Mouse (Mus musculus) midbrain, embryonic 12.5 days (tissue): ENCODE results near the gene Bhlhe23. TPM values are rescaled to one million over a fixed set of nuclear protein-coding genes. Genes with fewer than 3 reads are reported as not detected.

ENCODE experiments used
- polyA plus RNA-seq: library from polyadenylated mRNA; unstranded; fragments of >200 nt; fragmentation: Nextera tagmentation; extraction: Ambion mirVana; gene quantifications from 2 replicates; pipeline ENCODE4 v1.2.1, GENCODE M21; 2016

The Bhlhe23 gene
- polyA plus RNA-seq, 1 experiment from 2014 or later: 26.0 TPM

Other genes starting within 250 kb of the Bhlhe23 start
- 46.8 and 49.0 TPM in 2 replicates for gene Mrgbp, start 195.6 kb downstream of the Bhlhe23 start, polyA plus RNA-seq
- 98.9 and 109 TPM in 2 replicates for gene Ogfr, start 187.7 kb downstream of the Bhlhe23 start, polyA plus RNA-seq
- gene Col9a3, start 179.1 kb downstream of the Bhlhe23 start, polyA plus RNA-seq: 20.1 and 40.2 TPM in 2 replicates
- gene Tcfl5, start 134.2 kb downstream of the Bhlhe23 start, polyA plus RNA-seq: 0.24 TPM in 1 of 2 replicates, not detected in the other
- 41.4 and 43.6 TPM in 2 replicates for gene Dido1, start 66.9 kb downstream of the Bhlhe23 start, polyA plus RNA-seq
- gene Gid8, start 66.8 kb downstream of the Bhlhe23 start, polyA plus RNA-seq: 54.6 and 59.2 TPM in 2 replicates
- 0.17 and 0.22 TPM in 2 replicates for gene Slc17a9, start 51.6 kb downstream of the Bhlhe23 start, polyA plus RNA-seq
- gene Ythdf1, start 144.0 kb upstream of the Bhlhe23 start, polyA plus RNA-seq: 65.2 and 67.2 TPM in 2 replicates
- gene Birc7, start 152.1 kb upstream of the Bhlhe23 start, polyA plus RNA-seq: 0.36 and 0.67 TPM in 2 replicates
- 72.9 and 83.1 TPM in 2 replicates for gene Nkain4, start 177.8 kb upstream of the Bhlhe23 start, polyA plus RNA-seq
- gene Arfgap1, start 190.3 kb upstream of the Bhlhe23 start, polyA plus RNA-seq: 86.3 and 97.4 TPM in 2 replicates
- 0.18 and 0.22 TPM in 2 replicates for gene Col20a1, start 209.6 kb upstream of the Bhlhe23 start, polyA plus RNA-seq